Mouse (Mus musculus): ENCODE results near the gene 9530077C05Rik. TPM values are rescaled to one million over a fixed set of nuclear protein-coding genes. Genes with fewer than 3 reads are reported as not detected.

Gene 9530077C05Rik
- polyA plus RNA-seq, 1 experiment from 2014 or later: 4.8 TPM

- Histone ChIP-seq H3K27ac (no peak overlapping the region), H3K9me3 (no peaks in the 10 kb centered on the region), H3K4me1 (no peaks in the 10 kb centered on the region; the same call in 1 of the 2 replicates), H3K27me3 (no peaks in the 10 kb centered on the region), H3K4me3 (no peak overlapping the region), H3K4me2 (replicated peaks) (no peak overlapping the region), H3K9ac (no peak overlapping the region), H3K36me3 (no peaks in the 10 kb centered on the region)
- WGBS: 44% methylated on average over 1 of the region's 1 CpGs
- no peak for ATAC-seq (ENCODE audit: insufficient number of reproducible peaks, insufficient read depth, low FRiP score, low TSS enrichment)
Measured at GRCm38 (mm10) chr9:22422559-22422958, 11.2 kb downstream of the 9530077C05Rik start.

DNA sequence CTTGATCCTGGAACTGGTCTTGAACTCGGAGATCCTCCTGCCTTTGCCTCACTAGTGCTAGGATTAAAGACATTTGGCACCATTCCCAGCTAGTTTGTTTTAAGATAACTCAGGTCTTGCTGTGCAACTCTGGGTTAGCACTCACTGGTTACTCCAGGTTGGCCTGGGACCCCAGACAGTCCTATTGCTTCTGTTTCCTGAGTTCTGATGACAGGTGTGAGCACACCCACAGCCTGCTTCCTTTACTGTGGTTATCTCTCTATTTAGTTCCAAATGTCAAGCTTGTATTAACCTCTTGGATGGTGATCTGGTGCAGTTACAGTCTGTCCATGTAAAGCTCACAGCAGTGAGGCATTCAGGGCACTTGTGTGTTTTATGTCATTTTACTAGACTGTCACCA, 12.2 kb downstream of the 9530077C05Rik start:
- Histone ChIP-seq H3K27ac (no peak overlapping the region), H3K4me1 (peaks cover 6% of the 10 kb centered on the region; the same call in 1 of the 2 replicates), H3K9me3 (no peaks in the 10 kb centered on the region), H3K4me3 (no peak overlapping the region), H3K9ac (no peak overlapping the region), H3K27me3 (no peaks in the 10 kb centered on the region), H3K4me2 (replicated peaks) (no peak overlapping the region), H3K36me3 (no peaks in the 10 kb centered on the region)
- WGBS: 76% methylated on average over 1 of the region's 1 CpGs
- no peak for ATAC-seq (ENCODE audit: insufficient number of reproducible peaks, insufficient read depth, low FRiP score, low TSS enrichment)

DNA sequence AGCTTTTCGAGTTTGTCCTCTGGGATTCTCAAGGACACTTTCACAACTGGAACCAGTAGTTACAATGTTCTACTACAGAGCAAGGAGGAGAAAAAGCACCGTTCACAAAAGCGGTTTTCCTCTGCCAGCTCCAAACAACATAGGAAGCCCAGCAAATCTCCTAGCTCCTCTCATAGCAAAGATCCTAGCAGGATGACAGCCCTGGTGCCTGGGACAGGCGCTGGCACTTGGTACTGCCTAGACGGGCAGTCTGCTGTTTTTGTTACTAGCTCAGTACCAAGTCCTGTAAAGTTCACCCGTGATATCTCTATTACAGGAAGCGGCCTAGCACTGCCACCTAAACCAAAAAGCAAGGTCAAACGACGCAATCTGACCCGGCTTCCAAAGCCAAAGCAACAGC, 12.9 kb downstream of the 9530077C05Rik start:
- WGBS: 73% methylated on average over 10 of the region's 10 CpGs
- Histone ChIP-seq H3K4me3 (no peak overlapping the region), H3K9me3 (no peaks in the 10 kb centered on the region), H3K27ac (no peak overlapping the region), H3K4me1 (peaks cover 11% of the 10 kb centered on the region; the same call in 1 of the 2 replicates), H3K4me2 (replicated peaks) (no peak overlapping the region), H3K9ac (no peak overlapping the region), H3K36me3 (no peaks in the 10 kb centered on the region), H3K27me3 (no peaks in the 10 kb centered on the region)
- no peak for ATAC-seq (ENCODE audit: insufficient number of reproducible peaks, insufficient read depth, low FRiP score, low TSS enrichment)

- Histone ChIP-seq H3K4me1 (peaks cover 15% of the 10 kb centered on the region; the same call in 1 of the 2 replicates), H3K36me3 (no peaks in the 10 kb centered on the region), H3K9me3 (no peaks in the 10 kb centered on the region), H3K4me3 (no peak overlapping the region), H3K27me3 (no peaks in the 10 kb centered on the region), H3K9ac (no peak overlapping the region), H3K27ac (no peak overlapping the region), H3K4me2 (replicated peaks) (no peak overlapping the region)
- ATAC-seq (ENCODE audit: insufficient number of reproducible peaks, insufficient read depth, low FRiP score, low TSS enrichment): no peak
- WGBS: 90% methylated on average over 4 of the region's 4 CpGs
Measured at GRCm38 (mm10) chr9:22424719-22425118, 13.4 kb downstream of the 9530077C05Rik start.

- Histone ChIP-seq H3K9me3 (no peaks in the 10 kb centered on the region), H3K9ac (no peak overlapping the region), H3K27ac (no peak overlapping the region), H3K4me3 (no peak overlapping the region), H3K27me3 (no peaks in the 10 kb centered on the region), H3K4me2 (replicated peaks) (no peak overlapping the region), H3K4me1 (peaks cover 20% of the 10 kb centered on the region; the same call in 1 of the 2 replicates), H3K36me3 (no peaks in the 10 kb centered on the region)
- 32% methylated on average over 3 of the region's 4 CpGs for WGBS
- no peak for ATAC-seq (ENCODE audit: insufficient number of reproducible peaks, insufficient read depth, low FRiP score, low TSS enrichment)
Measured at GRCm38 (mm10) chr9:22428028-22428665, 16.8 kb downstream of the 9530077C05Rik start.

GRCm38 (mm10) chr9:22428666-22429410, 17.5 kb downstream of the 9530077C05Rik start:
- Histone ChIP-seq H3K4me2 (replicated peaks) (no peak overlapping the region), H3K27ac (no peak overlapping the region), H3K9ac (no peak overlapping the region), H3K9me3 (no peaks in the 10 kb centered on the region), H3K4me1 (peaks cover 20% of the 10 kb centered on the region; the same call in 1 of the 2 replicates), H3K36me3 (no peaks in the 10 kb centered on the region), H3K27me3 (no peaks in the 10 kb centered on the region), H3K4me3 (no peak overlapping the region)
- no peak for ATAC-seq (ENCODE audit: insufficient number of reproducible peaks, insufficient read depth, low FRiP score, low TSS enrichment)
- WGBS: 77% methylated on average over 14 of the region's 14 CpGs

- H3K9me3 ChIP-seq: no peaks in the 10 kb centered on the region
- no peak overlapping the region for H3K27ac ChIP-seq
- H3K4me3 ChIP-seq: no peak overlapping the region
- 0 out of 2 replicates have a peak overlapping the region, but pooled peaks have one; percentile 21 for H3K4me2 ChIP-seq (replicated peaks)
- ATAC-seq (ENCODE audit: insufficient number of reproducible peaks, insufficient read depth, low FRiP score, low TSS enrichment): no peak
- H3K4me1 ChIP-seq: peaks cover 20% of the 10 kb centered on the region; the same call in 1 of the 2 replicates
- 50% methylated on average over 15 of the region's 15 CpGs for WGBS
- H3K27me3 ChIP-seq: no peaks in the 10 kb centered on the region
- no peak overlapping the region for H3K9ac ChIP-seq
- H3K36me3 ChIP-seq: no peaks in the 10 kb centered on the region
Measured at GRCm38 (mm10) chr9:22429533-22430241, 18.4 kb downstream of the 9530077C05Rik start.

DNA sequence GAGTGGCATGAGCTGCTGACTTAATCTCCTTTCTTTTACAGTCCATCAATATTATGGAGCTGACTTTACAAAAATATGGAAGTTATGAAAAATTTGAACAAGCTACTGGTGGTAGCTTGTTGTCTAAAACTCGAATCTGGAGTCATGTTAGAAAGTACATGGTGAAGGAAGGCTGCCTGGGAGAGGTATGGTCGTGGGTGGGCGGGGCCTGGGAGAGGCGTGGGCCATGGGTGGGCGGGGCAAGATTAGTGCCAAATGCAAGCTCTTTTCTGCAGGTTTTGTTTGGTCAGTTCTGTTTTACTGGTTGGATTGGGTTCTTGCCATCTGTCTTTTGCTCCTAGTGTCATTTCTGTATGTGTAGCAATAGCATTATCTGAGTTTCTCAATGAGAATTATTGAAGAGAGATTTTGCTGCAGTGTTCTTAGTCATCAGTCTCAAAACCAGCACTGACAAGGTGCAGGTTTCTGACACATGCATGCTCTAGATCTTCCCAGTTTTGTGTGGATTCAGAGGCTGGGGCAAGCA, 19.1 kb downstream of the 9530077C05Rik start:
- ATAC-seq (ENCODE audit: insufficient number of reproducible peaks, insufficient read depth, low FRiP score, low TSS enrichment): no peak
- no peaks in the 10 kb centered on the region for H3K27me3 ChIP-seq
- no peaks in the 10 kb centered on the region for H3K9me3 ChIP-seq
- no peak overlapping the region for H3K4me2 ChIP-seq (replicated peaks)
- H3K4me3 ChIP-seq: no peak overlapping the region
- peaks cover 20% of the 10 kb centered on the region; the same call in 1 of the 2 replicates for H3K4me1 ChIP-seq
- H3K9ac ChIP-seq: no peak overlapping the region
- H3K36me3 ChIP-seq: no peaks in the 10 kb centered on the region
- no peak overlapping the region for H3K27ac ChIP-seq
- 25% methylated on average over 5 of the region's 5 CpGs for WGBS

DNA sequence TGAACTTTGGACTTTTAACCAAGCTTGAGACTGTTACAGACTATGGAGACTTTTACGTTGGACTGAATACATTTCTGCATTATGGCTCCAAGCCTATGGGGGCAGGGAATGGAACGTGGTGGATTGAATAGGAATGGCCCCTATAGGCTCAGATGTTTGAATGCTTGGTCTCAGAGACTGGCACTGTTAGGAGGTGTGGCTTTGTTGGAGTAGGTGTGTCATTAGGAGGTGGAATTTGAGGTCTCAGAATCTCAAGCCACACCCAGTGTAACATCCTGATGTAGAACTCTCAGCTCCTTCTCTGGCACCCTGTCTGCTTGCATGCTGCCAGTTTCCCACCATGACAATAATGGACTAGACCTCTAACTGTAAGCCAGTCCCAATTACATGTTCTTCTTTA, 21.9 kb downstream of the 9530077C05Rik start:
- Histone ChIP-seq H3K36me3 (no peaks in the 10 kb centered on the region), H3K9me3 (no peaks in the 10 kb centered on the region), H3K4me1 (peaks cover 16% of the 10 kb centered on the region; the same call in 1 of the 2 replicates), H3K4me2 (replicated peaks) (no peak overlapping the region), H3K27ac (no peak overlapping the region), H3K27me3 (no peaks in the 10 kb centered on the region), H3K9ac (no peak overlapping the region), H3K4me3 (no peak overlapping the region)
- no peak for ATAC-seq (ENCODE audit: insufficient number of reproducible peaks, insufficient read depth, low FRiP score, low TSS enrichment)
- WGBS: 67% methylated on average over 2 of the region's 2 CpGs

- Histone ChIP-seq H3K9me3 (no peaks in the 10 kb centered on the region), H3K27me3 (no peaks in the 10 kb centered on the region), H3K9ac (no peak overlapping the region), H3K36me3 (no peaks in the 10 kb centered on the region), H3K4me2 (replicated peaks) (no peak overlapping the region), H3K4me3 (no peak overlapping the region), H3K27ac (no peak overlapping the region), H3K4me1 (peaks cover 9% of the 10 kb centered on the region; the same call in 1 of the 2 replicates)
- ATAC-seq (ENCODE audit: insufficient number of reproducible peaks, insufficient read depth, low FRiP score, low TSS enrichment): no peak
- WGBS: 90% methylated on average over 2 of the region's 2 CpGs
Measured at GRCm38 (mm10) chr9:22434101-22434500, 22.8 kb downstream of the 9530077C05Rik start.

GRCm38 (mm10) chr9:22438826-22439225, 27.5 kb downstream of the 9530077C05Rik start:
- Histone ChIP-seq H3K27ac (no peak overlapping the region), H3K27me3 (no peaks in the 10 kb centered on the region), H3K4me2 (replicated peaks) (no peak overlapping the region), H3K4me3 (no peak overlapping the region), H3K9me3 (no peaks in the 10 kb centered on the region), H3K36me3 (no peaks in the 10 kb centered on the region), H3K4me1 (no peaks in the 10 kb centered on the region), H3K9ac (no peak overlapping the region)
- 71% methylated on average over 1 of the region's 1 CpGs for WGBS
- ATAC-seq (ENCODE audit: insufficient number of reproducible peaks, insufficient read depth, low FRiP score, low TSS enrichment): no peak

Data from embryonic facial prominence, embryonic 12.5 days (tissue).